Mouse (Mus musculus) myocyte (in vitro differentiated cells): ENCODE measurements around the gene Soga1.

Experiments
- E2F4 ChIP-seq: IDR thresholded peaks from one replicate; pipeline ENCODE4 v1.6.1; 2011; ENCODE audit warnings: mild to moderate bottlenecking, control low read depth, moderate library complexity; ENCODE audit not compliant: insufficient read depth
- MAX ChIP-seq: IDR thresholded peaks from one replicate; pipeline ENCODE4 v1.6.1; 2011; ENCODE audit warnings: low read depth, mild to moderate bottlenecking, control low read depth

DNA sequence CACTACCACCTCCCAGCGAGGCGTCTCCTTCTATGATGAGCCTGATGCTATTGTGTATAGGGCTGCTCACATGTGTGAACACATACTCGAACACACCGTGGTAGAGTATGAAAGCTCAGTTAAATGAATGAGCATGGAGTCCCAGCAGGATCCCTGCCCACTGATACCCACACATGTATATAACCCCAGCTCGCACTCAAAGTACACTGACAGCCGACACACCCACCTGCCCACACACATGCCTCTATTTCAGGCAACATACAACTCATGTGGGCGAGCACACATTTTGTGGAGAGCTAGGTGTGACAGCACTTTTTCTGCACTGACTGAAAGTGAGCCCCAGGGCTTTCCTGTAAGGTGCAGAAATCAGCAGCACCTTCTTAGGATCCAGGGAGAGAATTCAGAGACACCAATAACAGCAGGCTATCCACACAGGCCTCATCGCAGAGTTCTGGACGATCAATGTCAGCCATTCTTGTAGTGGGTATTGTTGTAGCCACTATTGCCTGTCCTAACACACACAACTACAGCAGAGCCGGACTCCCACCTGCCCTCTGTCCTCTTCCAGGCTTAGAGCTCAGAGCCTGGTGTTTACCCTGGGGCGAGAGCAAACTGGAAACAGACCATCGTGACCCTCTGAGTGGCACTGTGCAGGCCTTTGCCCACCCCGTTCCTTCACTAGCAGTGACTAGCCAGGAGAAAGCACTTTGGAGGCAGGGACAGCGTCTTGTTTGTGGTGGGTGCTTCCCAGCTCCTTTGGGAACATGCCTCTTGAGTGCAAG, 8.7 kb upstream of the Soga1 start:
- TF ChIP-seq MAX (no peak), E2F4 (no peak)
